Mouse (Mus musculus): ENCODE measurements around the gene Gchfr.

Gene Gchfr

DNA sequence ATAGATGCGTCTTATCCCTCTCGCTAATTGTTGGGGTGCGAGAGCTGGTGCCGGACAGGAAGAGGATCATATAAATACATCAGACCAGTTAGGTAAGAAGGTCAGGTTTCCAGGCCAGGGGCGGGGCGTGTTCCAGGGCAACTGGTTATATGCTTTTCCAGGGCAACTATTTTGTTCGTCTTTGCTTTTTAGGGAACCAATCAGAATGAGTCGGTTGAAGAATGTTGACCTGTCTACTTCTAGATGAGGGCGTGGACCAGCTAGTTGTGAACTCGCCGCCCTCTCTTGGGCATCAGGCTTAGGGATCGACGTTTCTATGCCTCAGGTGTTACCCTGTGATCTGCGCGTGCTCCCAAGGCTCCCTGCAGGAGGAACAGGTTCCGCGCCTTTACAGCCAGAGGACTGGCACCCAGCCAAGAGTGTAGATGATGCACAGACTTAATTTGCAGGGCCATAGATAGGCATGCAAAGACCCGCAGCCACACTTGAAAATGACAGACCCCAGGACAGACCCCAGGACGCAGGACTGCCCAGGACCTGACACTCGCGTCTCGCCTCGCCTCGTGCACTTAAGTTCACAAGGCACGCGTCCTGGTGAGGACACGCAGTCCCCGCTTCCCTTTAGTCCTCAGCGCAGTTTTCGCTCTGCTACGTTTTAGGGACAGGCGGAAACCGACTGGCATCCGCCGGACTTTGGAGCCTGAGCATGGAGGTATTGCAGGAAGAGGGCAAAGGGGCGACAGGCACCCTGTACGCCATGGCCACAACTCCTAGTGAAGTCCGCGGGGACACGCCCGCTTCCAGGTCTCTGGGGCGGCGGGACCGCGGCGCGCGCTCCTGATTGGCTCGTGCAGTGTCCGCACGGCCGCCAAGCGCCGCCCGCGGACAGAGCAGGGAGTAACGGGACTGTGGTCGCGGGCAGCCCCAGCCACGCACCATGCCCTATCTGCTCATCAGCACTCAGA lies at the start of gene Gchfr:
TSS of gene Gchfr (plus strand) at position 873 of the 965 bp plus-strand sequence.
- DNase-seq (ENCODE audit: low spot score in 2 of 2) = peak in 1 of 2 experiments; percentile 19

DNA sequence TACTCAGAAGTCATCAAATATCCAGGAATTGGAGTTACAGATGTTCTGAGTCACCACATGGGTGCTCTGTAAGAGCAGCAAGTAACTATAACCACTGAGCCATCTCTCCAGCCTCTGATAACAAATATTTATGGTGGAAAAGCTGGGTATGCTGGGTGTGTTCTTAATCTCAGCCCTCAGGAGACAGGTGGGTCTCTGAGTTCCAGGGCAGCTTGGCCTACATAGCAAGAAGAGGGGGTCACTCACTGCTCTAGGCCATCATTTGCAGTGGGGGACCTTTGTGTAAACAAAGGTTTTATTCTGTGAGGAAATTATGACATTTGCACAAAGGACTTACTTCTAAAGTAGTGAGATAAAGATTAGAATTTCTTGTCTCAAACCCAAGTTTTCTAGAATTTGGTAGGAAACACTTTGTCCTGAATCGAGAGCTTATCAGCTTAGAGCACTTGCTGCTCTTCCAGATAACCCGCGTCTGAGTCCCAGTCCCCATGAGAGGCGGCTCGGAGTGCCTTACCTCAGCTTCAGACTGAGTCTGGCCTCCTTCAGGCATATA lies 31.2 kb upstream of the Gchfr start:
- DNase-seq (ENCODE audit: low spot score in 2 of 2) = no peak

- no peak for DNase-seq (ENCODE audit: low spot score in 2 of 2)
Measured at GRCm38 (mm10) chr2:119145199-119145598, 22.4 kb upstream of the Gchfr start.

DNA sequence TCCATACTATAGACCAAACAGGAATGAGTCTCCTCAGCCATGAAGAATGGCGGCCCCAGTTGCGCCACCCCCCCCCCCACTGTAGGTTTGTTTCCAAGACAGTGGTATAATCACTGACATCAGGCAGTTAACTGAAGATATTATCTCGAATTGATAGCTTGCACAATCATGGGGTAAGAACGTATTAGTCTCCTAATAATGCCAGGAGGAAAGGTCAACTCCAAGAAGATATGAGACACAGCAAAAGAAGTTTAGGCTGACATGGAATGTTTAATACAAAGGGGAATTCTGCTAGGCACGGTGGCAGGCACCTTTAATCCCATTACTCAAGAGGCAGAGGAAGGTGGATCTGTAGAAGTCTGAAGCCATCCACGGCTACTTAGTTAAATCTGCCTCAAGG lies 21.1 kb upstream of the Gchfr start:
- no peak for DNase-seq (ENCODE audit: low spot score in 2 of 2)

DNA sequence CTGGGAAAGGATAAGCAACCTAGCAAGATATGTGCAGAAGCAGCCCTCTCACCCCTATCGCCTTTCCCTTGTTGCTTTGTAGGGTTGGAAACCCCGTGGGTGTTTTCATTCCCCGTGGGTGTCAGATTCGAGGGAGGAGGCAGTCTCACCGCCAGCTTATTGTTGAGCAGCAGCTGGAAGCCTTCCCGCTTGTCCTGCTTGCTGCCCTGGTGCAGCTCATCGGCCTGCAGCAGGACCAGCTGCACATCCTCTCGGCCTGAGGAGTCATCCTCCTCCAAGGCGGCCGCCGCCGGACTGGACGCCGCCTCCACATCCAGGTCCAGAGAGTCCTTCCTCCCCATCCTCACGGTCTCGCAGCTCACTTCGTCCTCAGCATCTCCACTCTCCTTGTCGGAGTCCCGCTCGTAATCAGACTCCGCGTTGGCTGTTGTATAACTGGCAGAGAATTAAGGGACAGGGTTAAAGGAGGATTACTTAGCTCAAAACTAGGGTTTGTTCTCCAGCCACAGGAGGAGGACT lies 20.4 kb upstream of the Gchfr start:
- no peak for DNase-seq (ENCODE audit: low spot score in 2 of 2)

GRCm38 (mm10) chr2:119147775-119148174 lies 19.8 kb upstream of the Gchfr start:
- DNase-seq (ENCODE audit: low spot score in 2 of 2) = no peak

GRCm38 (mm10) chr2:119152255-119152654 lies 15.3 kb upstream of the Gchfr start:
- DNase-seq (ENCODE audit: low spot score in 2 of 2) = no peak

- DNase-seq (ENCODE audit: low spot score in 2 of 2) = no peak
Measured at GRCm38 (mm10) chr2:119154683-119155082, 12.9 kb upstream of the Gchfr start.

DNA sequence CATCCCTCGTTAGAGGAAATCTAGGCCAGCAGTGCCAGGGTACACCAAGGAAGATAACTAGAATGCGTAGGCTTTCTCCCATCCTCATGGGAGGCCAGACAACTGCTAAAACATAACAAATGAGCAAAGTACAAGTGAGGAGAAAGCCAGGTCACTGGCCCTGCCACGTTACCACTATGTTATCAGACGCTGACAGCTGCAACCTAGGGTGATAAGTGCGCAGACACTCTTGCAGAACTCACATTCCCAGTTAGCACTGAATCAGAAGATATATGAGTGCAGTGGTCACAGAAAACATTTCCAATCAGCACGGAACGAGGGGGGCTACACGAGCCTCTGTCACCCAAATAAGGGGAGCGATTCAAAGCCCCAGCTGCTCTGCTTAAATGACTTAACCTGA lies 12.2 kb upstream of the Gchfr start:
- DNase-seq (ENCODE audit: low spot score in 2 of 2) = no peak

- DNase-seq (ENCODE audit: low spot score in 2 of 2) = peak in 1 of 2 experiments; percentile 14
Measured at GRCm38 (mm10) chr2:119156081-119156680, 11.4 kb upstream of the Gchfr start.

GRCm38 (mm10) chr2:119156681-119157572 lies 10.6 kb upstream of the Gchfr start, which contains the start of gene Rmdn3:
Rmdn3 (minus strand) TSS chr2:119157034.
- DNase-seq (ENCODE audit: low spot score in 2 of 2) = peak; percentile 88 to 95

GRCm38 (mm10) chr2:119157836-119158235 lies 9.7 kb upstream of the Gchfr start:
- no peak for DNase-seq (ENCODE audit: low spot score in 2 of 2)

DNA sequence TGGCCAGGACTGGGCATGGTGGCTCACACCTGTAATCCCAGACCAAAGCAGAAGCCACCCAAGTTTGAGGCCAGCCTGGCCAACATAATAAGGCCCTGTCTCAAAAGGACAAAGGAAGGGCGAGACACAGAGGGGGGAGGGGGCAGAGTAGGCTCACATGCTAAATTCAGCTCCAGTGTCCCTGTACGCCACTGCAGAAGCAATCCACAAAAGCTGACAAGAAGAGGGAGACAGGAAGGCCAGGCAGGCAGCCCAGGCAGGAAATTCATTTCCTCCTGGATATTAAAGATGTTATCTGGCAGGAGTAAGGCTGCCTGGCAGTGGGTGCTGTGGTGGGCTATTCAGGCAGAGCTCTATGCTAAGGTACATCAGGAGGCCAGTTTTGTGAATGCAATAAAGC lies 6.3 kb upstream of the Gchfr start:
- DNase-seq (ENCODE audit: low spot score in 2 of 2) = no peak

- no peak for DNase-seq (ENCODE audit: low spot score in 2 of 2)
Measured at GRCm38 (mm10) chr2:119163135-119163534, 4.4 kb upstream of the Gchfr start.

- DNase-seq (ENCODE audit: low spot score in 2 of 2) = no peak
Measured at GRCm38 (mm10) chr2:119163999-119164398, 3.6 kb upstream of the Gchfr start.

- DNase-seq (ENCODE audit: low spot score in 2 of 2) = no peak
Measured at GRCm38 (mm10) chr2:119165401-119165800, 2.2 kb upstream of the Gchfr start.

DNA sequence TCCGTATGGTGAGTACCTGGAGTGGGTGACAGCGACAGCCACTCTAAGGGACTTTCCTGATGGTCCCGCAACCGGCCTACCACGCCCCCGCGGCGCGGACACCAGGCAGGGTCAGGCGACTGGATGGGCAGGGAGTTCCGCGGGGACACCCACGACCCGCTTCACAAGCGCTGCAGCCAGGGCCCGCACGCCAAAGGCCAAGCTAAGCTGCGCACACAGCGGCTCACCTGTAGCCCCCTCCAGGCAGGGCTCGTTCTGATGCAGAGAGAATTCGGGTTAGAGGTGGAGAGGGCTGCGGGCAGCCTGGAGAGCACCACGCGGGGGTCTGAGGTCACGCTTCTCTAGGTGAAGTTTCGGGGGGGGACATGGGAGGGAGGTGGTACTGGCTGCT lies 288 bp downstream of the Gchfr start:
- no peak for DNase-seq (ENCODE audit: low spot score in 2 of 2)

DNA sequence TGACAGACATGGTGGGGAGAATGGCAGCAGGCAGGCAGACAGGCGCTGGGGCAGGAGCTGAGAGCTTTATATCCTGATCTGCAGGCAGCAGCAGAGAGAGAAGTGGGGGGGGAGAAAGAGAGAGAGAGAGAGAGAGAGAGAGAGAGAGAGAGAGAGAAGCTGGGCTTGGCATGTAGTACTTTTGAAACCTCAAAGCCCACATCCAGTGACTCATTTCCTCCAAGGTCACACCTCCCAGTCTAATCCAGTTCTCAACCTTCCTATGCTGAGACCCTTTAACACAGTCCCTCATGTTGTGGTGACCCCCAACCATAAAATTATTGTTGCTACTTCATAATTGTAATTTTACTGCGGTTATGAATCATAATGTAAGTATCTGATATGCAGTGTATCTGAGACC lies 2.7 kb downstream of the Gchfr start:
- no peak for DNase-seq (ENCODE audit: low spot score in 2 of 2)

DNA sequence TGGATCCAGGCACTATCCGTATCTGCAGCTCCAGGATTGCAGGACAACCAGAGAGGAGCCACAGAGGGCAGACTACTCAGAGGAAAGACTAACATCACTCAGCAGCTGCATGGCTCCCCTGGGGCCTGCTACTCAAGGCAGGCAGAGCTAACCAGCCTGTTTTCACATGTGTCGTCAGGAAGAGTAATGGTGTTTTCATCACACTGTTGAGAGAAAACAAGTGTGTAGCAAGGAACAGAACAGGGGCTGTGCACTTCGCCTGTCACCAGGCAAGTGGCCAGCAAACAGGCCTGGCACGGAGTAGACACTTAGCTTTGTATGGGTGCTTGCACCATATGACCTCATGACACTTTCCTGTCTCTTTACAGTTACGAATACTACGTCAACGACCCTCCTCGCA lies 4.0 kb downstream of the Gchfr start:
- no peak for DNase-seq (ENCODE audit: low spot score in 2 of 2)

DNA sequence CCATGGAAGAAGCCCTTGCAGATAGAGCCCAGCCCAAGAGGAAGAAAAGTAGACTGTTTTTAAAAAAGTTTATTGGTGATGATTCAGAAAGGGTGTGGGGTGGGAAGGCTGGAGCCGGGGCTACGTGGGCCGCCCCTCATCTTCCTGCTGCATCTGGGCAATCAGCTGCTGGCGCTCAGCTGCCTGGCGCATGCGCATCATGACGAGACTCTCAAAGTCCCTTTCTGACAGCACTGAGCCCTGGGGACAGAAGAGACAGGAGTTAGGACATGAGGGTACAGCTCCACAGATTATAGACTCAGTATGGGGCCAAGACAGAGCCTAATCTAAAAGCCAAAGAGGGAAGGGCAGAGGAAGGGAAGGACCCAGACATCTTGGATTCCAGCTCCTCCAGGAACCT lies 4.9 kb downstream of the Gchfr start:
- DNase-seq (ENCODE audit: low spot score in 2 of 2) = no peak

GRCm38 (mm10) chr2:119172862-119173576 lies 5.4 kb downstream of the Gchfr start:
- peak in 1 of 2 experiments; percentile 43 for DNase-seq (ENCODE audit: low spot score in 2 of 2)

Data from cerebellum, postnatal 4 days (tissue).